Mouse (Mus musculus): ENCODE measurements around the gene Eif2s1.
"Not testable (repeated sequence)": the region's sequence is repeated elsewhere in the genome, so short reads cannot be mapped to it uniquely, and the experiment has no call there.

Eif2s1 gene

DNA sequence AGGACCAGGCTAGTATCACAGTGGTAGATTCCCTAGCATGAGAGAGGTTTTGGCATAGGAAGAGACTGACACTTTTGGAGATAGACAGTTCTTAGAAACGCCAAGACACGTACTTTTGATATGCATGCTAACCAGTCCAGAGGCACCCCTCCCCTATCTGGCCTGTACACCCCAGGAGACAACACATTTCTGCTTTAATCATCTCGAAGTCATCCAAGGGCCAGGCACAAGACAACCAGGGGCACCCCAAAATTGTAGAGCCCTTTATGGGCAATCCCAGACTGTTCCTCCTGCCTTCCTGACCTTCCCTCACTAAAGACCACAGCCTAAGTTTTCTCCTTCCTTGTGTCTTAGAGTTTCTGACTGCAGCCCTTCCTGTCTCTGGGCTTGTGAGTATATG lies 53.9 kb downstream of the Eif2s1 start:
- DNase-seq: no peak

DNA sequence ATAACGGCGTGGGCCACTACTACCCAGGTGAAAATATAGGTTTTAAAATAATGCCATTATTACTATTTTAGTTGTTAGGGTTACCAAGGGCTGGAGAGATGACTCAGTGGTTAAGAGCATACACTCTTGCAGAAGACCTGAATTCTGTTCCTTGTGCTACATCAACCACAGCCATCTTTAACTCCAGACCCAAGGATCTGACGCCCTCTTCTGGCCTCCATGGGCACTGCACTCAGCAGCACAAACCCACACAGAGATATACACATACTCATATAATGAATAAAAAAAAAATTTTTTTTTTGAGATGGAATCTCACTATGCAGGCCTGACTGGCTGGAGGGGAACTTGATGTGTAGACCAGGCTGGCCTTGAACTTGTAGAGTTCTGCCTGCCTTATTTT lies 54.7 kb downstream of the Eif2s1 start:
- no peak for DNase-seq

DNA sequence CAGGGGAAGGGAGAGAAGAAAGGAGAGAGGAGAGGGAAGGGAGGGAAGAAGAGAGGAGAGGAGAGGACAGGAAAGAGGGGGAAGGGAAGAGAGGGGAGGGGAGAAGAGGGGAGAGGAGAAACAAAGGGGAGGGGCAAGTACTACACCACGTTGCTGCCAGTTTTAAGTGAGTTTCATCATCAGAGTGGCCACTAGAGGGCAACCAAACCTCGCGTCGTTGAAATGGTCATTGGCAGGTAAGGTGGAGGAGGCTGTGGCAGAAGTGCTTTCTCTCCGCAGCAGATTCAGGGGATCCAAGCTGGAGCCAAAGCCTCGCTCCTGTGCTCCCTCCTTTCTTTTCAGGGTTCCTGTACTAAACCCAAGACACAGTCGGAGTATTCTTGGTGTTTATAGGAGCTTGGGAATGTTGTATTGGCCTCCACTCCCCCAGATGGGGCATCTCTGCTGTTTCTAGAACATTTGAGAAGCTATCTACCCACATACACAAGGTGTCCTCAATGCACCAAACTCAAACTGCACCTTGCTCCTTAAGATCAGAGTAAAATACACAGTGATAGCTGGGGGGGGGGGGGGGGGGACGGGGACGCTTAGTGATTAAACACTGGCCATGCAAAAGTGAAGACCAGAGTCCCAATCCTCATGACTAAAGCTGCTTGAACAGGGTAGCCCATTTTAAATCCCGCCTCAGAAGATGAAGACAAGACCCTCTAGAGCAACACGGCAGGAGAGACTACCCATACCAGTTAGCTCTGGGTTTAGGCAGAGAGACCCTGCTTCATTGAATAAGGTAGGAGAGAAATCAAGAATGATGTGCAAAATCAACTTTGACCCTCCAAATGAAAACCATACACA lies 56.8 kb downstream of the Eif2s1 start:
- peak; percentile 92 for DNase-seq

DNA sequence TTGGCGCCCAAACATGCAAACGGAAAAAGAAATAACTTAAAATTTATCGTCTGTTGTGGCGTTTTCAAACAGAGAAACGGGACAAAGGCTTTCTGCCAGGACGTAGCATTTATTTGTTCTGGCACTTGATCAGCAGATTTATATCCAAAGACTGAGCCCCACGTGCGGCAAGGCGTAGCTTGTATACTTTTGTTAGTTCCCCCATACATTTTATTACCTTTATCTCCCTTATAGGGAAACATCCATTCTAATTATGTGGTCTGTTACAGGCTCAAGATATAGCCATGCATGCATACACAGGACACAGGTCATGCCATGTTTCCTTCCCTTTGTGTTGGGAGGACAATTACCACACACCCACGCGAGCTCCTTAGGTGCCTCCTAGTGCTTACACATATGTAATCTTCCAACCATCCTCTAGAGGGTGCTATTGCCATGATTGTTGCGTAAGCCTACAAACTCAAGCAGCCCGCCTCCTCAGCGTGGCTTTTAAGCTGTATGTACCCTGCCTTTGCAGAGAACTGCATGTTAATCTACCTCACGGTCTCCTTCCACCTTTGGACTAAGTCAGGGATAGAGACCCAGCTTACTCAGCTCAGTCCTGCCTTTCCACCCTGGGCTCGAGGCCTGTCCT lies 57.6 kb downstream of the Eif2s1 start:
- DNase-seq: peak; percentile 80

DNA sequence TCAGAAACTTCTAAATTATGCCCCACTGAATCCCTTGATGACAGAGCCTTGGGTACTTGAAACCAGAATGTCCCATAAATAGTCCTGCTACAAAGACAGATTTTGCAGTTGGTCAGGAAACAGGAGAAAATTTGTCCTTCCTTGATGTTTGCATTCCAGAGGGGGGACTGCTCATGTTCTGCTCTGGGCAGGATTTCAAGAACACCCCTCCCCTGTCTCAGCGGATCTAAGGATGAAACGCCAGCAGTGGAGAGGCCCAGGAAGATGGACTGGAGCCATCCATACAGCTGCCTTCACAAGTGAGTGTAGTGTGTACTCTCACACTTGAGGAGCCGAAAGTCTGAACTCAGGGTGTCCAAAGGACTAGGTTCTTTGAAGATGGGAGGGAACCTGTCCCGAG lies 59.8 kb downstream of the Eif2s1 start:
- DNase-seq: no peak

DNA sequence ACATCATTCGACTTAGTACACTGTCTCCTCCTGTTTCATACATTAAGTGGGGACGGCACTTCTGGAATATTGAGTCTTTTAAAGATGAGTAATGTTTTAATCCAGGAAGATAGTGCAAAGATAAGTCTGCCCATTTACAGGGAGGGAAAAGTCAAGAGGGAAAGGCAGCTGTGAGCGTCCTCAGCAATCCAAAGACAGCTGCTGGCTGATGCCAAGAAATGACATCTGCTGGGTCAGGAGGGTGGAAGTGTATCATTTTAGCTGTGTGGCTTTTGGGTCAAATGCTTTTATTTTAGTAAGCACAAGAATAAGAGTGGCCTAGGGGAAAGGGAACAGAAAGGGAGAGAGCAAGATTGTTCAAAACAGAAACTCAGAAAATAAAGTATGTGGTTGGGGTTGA lies 60.4 kb downstream of the Eif2s1 start:
- DNase-seq: no peak

DNA sequence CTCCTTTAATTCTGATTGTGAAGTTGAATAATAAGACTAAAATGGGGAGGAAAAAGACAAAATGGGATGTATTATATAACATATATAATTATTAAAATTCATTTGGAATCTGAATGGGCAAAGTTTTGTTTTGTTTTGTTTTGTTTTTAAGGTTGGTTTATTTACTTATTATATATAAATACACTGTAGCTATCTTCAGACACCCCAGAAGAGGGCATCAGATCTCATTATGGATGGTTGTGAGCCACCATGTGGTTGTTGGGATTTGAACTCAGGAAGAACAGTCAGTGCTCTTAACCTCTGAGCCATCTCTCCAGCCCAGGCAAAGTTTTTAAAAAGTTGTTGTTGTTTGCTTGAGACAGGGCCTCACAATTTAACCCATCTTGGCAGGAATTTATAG lies 61.4 kb downstream of the Eif2s1 start:
- not testable (repeated sequence) for DNase-seq

DNA sequence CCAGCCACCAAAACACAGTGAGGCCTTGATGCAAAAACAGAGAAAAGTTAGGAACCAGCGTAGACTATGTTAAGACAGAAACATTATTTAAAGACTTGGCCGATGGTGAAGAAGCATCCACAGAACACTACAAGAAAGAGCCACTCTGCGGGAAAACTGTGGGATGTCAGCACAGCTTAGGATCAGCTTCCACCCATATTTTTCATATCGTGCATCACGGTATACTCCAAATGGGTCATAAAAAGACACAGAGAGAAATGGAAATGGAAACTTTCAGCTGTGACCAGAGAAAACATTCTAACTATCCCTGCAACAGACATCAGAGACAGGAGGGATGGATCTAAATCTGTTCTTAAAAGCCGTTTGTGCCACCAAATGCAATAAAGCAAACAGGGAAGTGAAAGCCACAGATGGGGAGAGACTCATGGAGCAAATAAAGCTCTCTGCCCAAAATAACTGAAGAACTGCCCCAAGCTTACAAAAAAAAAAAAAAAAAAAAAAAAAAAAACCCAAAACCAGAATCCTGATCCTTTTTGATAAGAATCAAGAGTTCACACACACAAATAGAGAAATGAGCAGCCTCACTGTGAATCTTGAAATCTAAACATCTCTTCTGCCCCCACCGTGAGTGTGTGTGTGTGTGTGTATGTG lies 62.0 kb downstream of the Eif2s1 start:
- no peak for DNase-seq

DNA sequence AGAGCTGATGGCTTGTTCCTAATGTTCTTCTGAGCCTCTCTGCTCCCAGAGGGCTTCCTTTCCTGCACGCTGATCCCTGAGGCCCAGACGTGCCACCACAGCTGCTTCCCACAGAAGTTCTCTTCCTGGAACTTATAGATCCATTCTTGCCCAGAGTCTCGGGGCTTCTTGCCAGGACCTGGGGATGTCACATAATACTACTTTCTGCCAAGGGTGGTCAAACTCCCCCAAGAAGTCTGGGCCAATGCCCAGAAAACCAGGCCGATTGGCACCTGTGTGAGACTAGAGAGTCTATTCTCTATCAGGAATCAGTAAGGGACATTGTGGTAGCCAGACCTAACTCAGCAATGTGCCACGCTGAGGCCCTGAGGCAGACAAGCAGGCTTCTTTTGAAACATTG lies 65.7 kb downstream of the Eif2s1 start:
- DNase-seq: no peak

DNA sequence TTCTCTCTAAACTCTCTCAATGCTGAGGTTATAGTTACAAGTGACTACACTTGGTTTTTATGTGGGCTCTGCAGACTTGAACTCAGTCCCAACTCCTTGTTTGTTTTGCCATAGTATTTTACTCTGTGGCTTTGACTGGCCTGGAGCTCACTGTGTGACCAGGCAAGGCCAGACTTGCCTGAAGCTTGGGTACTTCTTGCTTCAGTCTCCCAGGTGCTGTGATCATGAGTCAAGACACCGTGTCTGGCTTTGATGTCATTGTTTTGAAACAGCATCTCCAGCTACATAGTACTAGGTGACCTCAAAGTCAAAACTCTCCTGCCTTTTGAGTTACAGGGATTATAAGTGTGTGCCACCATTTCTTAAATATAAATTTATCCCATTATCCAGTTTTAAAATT lies 68.3 kb downstream of the Eif2s1 start:
- DNase-seq: no peak

DNA sequence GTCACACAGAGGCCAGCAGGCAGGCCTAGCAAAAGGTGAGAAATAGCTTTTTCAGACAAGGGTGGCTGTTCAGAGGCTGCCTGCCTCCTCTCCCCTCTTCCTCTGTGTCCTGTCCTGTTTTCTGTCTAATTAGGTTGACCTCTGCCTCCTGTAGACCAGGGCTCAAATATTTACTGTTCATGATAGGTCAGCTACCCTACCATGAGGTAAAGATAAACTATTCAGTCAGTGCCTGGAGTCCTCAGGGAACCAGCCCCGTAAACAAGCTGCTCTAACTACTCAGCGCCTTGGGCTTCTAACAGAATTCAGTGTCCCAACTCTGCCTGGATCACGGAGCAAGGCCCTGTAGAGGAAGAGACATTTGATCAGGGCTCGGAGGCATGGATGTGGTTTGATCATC lies 74.9 kb downstream of the Eif2s1 start:
- peak; percentile 20 for DNase-seq

Data from kidney, adult 9 months (tissue).